Mouse (Mus musculus) thymus, adult 2 months (tissue): ENCODE results near the gene Mmp14.

Source experiments
- CTCF ChIP-seq: fragments of 200-500 bp; IDR thresholded peaks from 2 replicates; pipeline ENCODE4 v1.5.1; 2012; ENCODE audit warnings: mild to moderate bottlenecking, control low read depth, low read length, moderate library complexity, borderline replicate concordance; ENCODE audit not compliant: control insufficient read depth, poor library complexity, insufficient read depth; ENCODE audit errors: extremely low read depth
- POLR2A ChIP-seq: fragments of 200-500 bp; IDR thresholded peaks from 2 replicates; pipeline ENCODE4 v1.6.1; 2012; ENCODE audit warnings: mild to moderate bottlenecking, low read length, control low read depth, moderate library complexity; ENCODE audit not compliant: control insufficient read depth, poor library complexity, insufficient read depth; ENCODE audit errors: extremely low read depth

GRCm38 (mm10) chr14:54485899-54486298 is 54.5 kb downstream of the Mmp14 start:
- no peak for TF ChIP-seq CTCF
- TF ChIP-seq POLR2A: no peak
